Mouse (Mus musculus): ENCODE data around the gene Cwc22. TPM values are rescaled to one million over a fixed set of nuclear protein-coding genes. Genes with fewer than 3 reads are reported as not detected.

Gene Cwc22
- 23.2 TPM for polyA plus RNA-seq (2014; fragmentation: Illumina TruSeq; extraction: RNeasy Lipid Tissue Mini Kit (QIAGEN cat#74804); ENCODE audit: low read depth, low replicate concordance)

DNA sequence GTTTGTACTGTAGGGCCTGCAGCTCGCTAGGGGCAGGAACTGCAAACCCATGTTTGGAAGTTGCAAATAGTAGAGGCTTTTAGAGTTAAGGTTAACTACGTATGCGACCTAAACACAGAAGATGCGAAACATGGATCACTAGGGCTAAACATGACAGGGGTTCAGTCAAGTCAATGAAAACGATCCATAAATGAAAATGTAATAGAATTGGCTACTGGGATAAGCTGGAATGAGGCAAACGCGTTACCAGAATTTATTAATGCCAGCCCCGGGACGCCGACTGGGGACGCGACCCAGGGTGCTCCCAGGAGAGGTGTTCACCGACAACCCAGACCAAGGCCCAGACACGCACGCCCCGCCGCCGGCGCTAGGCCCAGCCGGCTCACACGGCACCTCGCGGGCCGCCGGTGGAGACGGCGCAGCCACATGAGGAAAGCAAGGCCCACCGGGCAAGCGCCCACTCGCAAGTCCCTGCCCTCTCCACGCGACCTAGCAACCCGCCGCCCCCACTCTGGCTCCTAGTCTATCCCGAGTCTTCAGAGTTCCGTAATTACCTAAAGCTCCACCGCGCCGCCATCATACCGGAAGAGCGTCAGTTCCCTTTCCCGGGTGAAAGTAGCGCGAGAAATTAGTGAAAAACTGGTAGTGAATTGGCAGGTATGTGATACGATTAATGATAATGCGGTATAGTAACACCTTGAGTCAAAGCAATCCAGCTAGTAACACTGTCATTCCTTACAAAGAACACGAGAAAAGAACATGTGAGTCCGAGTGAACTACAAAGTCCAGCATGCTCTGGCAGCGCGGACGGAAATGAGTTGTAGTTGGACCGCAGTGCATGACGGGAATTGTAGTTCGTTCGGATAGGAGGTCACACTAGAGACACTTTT is at the start of gene Cwc22:
Cwc22 (minus strand) TSS at position 780 of the 890 bp plus-strand sequence.

Other genes starting within 250 kb of the Cwc22 start
- 12.4 TPM for gene Zfp385b, start 126.7 kb downstream of the Cwc22 start, polyA plus RNA-seq (2014; fragmentation: Illumina TruSeq; extraction: RNeasy Lipid Tissue Mini Kit (QIAGEN cat#74804); ENCODE audit: low read depth, low replicate concordance)